Mouse (Mus musculus) G1E-ER4 (cell line): ENCODE data around the gene Arhgef10l. TPM values are rescaled to one million over a fixed set of nuclear protein-coding genes. Genes with fewer than 3 reads are reported as not detected.

Experiments
- GATA1 ChIP-seq: IDR thresholded peaks from one replicate; pipeline ENCODE4 v1.8.0; 2012; ENCODE audit warnings: low read length, inconsistent platforms
- polyA plus RNA-seq: library from polyadenylated mRNA; stranded (reverse); fragments of >175 nt; gene quantifications from 2 replicates; pipeline ENCODE4 v1.2.3, GENCODE M21; 2012

Gene Arhgef10l
- polyA plus RNA-seq, result 0.02 TPM in 1 of 2 replicates, not detected in the other

DNA sequence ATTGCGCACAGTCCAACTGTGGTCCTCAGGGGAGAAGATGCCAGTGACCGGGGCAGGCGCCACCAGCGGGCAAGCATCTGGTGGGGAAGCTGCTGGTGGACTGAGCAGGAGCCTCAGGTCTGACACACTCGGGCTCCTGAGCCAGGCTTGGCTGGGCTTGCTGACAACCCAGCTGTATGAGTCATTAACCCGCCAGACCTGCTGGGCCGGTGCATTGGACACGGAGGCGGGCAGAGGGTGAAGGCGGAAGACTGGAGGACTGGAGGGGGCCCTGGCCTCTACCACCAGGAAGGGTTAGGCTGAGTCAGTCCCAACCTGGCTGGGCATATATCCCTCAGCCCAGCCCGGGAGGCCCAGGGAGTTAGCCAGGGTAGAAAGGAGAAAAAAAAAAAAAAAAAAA lies at the start of gene Arhgef10l:
Gene Arhgef10l (minus strand): TSS at position 253 of the 400 bp plus-strand sequence.
- TF ChIP-seq GATA1, result no peak

DNA sequence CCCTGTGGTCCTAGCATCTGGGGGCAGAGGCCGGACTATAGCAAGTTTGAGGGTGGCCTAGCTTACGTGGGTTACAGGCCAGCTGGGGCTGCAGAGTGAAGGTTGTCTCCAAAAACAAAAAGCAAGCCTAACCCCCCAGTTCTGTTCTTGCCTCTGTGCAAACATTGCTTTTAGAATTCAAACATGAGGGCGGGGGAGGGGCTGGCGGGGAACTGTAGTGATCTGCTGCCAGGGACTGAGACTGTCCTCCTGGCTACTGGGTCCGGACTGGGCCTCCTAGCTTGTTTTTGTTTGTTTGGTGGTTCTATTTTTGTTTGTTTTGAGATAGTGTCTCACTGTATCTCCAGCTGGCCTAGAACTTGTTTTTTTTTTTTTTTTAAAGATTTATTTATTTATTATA lies 48.8 kb upstream of the Arhgef10l start:
- TF ChIP-seq GATA1, result no peak

DNA sequence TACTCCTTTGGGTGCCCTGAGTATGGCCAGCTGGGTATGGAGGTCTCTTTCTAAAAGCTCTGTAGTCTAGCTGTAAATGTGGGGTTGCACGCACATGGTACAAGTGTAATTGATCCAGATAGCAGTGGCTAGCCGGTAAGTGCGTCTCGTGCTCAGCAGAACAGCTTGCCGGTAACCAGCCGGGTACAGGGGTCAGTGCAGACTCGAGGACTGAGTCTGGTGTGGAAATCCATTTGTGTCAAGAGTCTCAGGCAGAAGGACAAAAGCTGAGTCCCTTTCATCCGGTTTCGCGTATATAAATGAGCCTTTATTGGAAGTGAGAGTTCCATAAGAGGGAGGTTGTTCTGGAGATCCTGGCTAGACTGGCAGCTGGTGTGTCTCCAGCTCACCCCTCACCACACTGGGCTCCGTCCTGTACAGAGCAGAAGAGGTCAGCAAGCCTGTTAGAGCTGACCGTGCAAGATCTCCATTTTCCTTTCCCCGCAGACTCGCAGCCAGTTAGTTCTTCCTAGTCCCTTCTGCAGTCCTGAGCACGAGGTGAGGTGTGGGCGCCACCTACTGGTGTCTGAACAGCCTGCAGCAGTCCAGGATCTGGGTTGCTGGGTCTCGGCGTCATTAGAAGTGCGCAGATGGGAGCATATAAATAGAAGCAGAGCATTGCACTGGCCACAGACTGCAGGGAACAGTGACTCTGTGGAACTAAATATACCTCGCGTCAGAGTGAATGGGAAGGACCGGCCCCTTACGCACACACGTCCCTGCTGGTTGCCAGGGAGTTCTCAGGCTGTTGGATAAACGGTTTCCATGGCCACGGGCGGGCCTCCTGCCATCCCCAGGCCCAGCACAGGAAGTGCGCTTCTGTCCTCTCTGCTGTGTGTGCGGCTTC lies 47.9 kb upstream of the Arhgef10l start:
- TF ChIP-seq GATA1, result no peak

DNA sequence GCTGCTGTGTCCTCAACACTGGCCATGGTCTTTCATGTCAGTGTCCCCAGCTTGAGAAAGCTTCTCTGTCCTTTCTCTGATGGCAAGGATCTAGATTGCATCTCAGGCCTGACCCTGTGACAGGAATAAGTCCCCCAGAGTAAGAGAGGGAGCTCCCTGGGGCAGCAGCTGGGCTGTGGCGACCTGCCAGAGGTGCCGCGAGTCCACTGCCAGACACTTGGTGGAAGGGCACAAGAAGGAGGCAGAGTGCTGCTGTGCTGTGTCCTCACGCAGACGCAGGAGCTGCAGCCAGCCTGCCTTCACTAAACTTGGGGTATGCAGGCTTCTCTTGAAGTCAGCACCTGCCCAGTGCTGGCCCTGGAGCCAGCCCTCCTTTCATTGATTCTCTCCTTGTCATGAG lies 45.5 kb upstream of the Arhgef10l start:
- TF ChIP-seq GATA1, result no peak

DNA sequence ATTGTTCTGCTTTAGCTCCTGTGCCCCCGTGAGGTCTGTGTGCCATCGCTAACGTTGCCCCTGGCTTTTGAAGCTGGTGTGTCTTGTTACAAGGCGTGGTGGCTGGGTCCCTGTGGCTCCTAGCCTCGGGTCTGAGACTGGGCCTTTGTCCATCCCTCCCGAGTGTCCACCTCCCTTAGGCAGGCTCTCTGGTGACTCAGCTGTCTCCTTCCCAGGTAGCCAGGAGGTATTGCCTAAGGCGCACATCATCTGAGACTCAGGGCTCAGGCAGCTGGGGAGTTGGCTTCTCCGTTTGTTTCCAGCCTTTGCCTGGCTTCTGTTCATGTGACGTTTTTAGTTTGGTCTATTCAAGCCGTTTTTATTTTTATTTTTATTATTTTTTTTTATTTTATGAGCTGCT lies 45.0 kb upstream of the Arhgef10l start:
- no peak for TF ChIP-seq GATA1

DNA sequence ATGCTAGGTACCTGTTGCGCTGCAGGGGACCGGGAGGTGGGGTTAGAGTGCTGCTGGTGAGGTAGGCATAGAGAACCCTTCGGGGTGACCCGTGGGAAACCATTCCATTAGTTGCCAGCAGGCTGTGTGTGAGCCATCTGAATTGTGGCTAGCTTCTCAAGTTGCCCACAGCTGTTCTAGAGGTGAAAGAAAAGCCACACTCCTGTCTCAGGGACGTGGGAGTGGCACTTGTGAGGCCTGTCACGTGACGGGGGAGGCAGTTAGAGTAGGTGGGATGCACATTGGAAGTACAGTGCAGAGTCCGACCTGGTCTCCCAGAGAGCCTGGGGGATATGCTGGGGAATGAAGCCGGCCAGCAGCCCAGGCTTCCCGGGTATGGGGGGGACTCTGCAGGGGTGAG lies 43.8 kb upstream of the Arhgef10l start:
- no peak for TF ChIP-seq GATA1

DNA sequence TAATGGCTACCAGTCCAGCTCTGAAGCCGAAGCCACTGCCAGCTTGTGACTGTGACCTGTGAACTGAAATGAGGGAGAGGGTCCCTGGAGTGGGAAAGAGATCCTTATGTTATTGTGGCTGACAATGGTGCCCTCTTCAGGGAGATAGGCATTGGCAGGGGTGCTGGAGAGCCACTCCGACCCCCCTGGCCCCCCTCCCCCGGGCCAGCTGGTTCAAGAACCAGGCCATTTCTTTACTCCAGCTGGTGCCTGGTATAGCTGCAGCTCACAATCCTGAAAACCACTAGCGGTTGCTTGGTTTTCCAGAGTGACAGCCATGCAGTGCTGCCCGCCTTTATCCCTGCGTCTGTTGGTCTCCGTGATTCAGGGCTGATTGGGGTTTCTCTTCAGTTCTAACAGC lies 43.3 kb upstream of the Arhgef10l start:
- TF ChIP-seq GATA1, result no peak

DNA sequence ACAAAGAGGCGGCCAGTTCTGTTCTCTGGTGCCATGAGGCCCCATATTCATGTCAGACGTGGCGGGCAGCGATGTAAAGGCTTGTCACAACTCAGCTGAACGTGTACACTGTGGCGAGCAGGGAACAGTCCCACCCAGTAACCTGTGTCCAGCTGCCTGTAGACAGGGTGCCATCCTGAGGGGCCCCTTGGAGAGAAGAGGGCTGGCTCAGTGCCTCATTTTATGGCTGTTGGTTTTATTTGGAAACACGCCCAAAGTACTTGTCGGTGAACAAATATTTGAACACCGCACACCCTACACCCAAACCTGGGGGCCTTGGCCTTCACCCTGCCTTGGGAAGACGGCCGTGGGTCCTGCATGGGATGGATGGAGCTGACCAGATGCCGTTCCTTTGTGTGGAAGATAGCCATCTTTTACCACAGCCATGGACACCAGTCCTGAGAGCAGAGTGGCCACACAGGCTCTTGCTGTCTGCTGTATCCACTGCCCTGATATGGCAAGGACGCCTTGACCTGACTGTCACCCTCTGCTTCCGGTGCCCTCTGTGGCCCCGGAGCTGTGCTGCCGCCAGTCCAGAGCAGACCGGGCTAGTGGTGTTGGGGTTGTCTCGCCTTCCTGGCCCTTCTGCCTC lies 42.6 kb upstream of the Arhgef10l start:
- TF ChIP-seq GATA1, result no peak

DNA sequence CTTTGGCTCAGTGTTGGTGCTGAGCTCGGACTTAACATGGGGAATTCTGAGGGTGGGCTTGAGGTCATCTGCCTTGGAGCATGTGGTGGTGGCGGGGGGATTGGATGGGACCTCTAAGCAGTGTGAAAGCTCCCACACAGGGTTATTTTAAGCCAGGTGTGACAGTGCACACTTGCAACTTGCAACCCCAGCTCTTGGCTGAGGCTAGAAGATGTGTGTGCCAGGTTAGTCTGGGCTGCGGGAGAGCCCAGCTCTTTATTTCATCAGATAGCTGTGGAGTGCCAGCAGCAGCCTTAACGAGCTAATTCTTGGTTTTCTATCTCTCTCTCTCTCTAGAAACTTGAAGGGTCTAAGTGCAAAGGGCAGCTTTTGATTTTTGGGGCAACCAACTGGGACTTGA lies 41.8 kb upstream of the Arhgef10l start:
- no peak for TF ChIP-seq GATA1

DNA sequence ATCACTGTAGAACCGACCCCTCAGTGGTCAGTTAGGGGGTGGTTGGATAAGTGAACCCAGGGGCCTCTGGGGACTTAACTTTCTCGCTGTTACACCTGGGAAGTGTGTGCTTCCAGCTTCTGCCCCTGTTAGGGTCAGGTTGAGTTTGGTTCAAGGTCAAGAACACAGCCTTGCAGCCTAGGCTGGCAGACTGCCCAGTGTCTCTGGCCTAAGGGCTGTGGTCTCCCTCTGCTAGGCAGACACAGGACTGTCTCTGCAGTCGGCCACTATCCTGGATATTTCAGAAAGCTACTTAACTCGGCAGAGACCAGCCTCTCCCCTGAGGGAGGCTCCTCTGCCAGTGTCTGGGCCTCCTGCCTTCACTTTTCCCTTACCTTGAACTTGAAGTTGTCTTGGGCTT lies 38.4 kb upstream of the Arhgef10l start:
- no peak for TF ChIP-seq GATA1

DNA sequence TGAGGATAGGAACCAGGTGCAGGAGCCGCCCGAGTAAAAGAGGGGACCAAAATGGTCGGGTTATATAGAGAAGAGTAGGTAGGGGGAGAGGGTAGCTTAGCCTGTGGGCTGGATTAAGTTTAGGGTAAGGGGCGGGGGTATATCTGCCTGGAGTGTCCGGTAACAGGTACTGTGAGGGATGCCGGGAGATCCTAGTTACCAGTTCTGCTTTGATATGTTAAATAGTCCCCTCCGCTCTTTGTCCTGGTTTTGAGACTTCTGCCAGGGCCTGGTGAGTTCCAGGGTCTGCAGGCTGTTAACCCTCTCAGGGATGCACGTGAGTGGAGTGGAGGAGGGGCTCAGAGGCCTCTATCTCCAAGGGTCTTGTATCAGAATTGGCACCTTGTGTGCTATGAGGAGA lies 37.8 kb upstream of the Arhgef10l start:
- TF ChIP-seq GATA1, result no peak

DNA sequence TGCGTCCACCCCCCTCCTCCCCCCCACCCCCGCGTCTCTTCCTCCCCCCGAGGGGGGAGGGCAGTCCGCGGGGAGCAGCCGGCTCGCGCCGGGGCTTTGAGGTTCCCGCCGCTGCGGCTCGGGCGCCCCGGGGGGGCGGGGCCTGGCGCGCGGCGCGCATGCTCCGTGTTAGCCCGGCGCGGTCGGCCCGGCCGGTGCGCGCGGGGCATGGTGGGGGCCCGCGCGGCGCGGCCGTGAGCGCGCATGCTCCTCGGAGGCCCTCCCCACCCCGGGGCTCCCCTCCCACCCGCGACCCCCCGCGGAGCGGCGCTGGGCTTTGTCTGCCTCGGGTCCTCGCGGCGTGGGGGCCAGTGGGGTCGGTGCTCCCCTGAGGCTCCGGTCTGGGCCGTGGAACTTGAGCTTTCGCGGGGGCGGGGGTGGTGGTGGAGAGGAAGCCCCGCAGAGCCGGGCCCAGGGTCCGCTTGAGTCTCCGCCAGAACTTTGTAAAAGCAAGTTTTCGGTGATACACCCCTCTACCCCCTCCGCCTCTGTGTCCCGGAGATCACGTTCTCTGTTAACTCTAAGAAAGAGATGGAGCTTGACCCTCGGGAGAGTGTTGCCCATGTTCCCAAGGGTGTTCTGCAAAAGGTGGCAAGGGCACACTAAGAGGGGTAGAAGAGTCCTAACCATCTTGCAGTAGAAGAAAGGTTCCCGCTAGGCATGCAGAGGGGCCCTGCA lies 37.0 kb upstream of the Arhgef10l start:
- no peak for TF ChIP-seq GATA1

DNA sequence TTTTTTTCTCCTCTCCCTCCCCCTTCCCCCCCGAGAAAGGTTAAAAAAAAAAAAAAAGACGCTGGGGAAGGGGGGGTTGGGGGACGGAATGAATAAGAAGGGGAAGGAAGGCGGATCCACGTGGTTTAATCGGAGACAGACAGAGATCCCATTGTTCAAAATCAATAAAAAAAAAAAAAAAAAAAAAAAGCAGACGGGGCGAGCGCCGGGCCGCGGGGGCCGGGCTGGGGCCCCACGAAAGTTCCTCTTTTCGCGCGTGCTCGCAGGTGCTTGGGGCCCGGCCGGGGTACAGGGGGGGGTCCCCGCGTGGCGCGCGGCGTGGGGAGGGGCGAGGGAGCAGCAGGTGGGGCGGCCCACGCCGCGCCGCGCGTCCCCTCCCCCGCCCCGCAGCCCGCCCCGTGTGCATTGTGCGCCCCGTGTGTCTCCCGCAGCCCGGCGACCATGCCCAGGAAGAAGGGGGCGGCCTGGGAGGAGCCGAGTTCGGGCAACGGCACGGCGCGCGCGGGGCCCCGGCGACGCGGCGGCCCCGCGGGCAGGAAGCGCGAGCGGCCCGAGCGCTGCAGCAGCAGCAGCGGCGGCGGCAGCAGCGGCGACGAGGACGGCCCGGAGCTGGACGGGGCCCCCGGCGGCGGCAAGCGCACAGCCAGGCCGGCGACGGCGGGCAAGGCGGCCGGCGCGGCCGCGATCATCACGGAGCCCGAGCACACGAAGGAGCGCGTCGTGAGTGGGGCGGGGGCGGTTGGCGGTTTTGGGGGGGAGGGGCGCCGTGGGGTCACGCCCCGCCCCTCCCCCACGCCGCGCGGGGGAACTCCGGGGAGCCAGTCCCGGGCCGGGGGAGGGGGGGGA lies 36.1 kb upstream of the Arhgef10l start:
- no peak for TF ChIP-seq GATA1

DNA sequence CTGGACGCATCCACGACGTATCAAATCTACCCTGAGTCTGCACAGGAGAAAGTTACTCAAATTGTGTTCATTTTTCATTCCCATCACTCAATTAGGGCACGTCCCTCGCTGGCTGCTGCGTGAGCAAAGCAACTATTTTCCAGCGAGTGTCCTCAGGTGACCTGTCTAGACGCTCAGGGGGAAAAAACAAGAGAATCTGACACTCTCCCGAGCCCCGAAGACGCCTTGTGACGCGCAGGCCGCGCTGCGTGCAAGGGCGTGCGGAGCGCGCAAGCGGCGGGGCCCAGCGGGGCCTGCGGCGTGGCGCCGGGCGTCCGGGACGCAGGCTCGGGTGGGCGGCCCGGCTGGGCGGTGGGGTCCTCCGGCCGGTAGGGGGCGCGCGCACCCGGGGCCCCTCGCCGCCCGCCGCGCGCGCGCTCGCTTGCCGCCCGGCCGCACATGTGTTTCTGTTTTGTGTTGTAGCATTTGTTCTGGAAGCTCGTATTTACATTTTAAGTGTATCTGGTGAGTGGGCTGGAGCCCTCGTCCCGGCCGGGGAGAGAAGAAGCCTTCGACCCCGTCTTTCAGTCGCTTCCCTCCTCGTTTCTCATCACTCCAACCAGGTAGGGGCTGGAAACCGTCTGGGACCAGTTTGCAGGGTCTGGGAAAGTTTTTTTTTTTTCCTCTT lies 35.4 kb upstream of the Arhgef10l start:
- TF ChIP-seq GATA1, result no peak
